Mouse (Mus musculus): ENCODE measurements around the gene Polr3a. TPM values are rescaled to one million over a fixed set of nuclear protein-coding genes. Genes with fewer than 3 reads are reported as not detected.

Gene Polr3a
- polyA plus RNA-seq (2015; fragmentation: Nextera tagmentation; extraction: Ambion mirVana), result 14.9 and 16.9 TPM in 2 replicates

DNA sequence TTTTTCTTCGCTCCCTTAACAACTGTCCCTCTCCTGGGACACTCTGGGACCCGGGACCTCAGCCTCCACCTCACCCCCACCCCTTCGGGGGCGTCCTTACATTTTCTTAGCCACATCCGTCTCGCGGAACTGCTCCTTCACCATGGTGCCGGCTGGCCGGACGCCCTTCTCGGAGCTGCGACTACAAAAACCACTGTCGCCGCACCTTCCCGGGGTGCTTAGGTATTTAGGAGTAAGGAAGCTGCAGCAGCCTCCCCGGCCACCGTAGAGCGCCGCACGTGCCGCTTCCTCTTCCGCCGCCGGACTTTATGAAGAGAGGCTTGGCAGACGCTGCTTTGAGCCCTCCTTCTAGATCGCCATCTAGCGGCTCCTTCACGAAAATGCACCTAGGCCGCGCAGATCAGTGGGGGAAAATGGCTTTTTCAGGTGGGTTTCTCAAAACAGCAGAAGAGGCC is at the start of gene Polr3a, which contains the start of gene Rps24:
Polr3a (minus strand) TSS at position 286 of the 455 bp plus-strand sequence.
Rps24 (plus strand) TSS at position 353 of the 455 bp plus-strand sequence.
- WGBS, result under 1% methylated on average over 30 of the region's 30 CpGs
- Histone ChIP-seq H3K4me2 (ENCODE audit: low read depth, low read length) (peak within 1 kb of the TSS; percentile 62), H3K9me3 (replicated peaks; ENCODE audit: control insufficient read depth, low read length) (no peaks in the 10 kb centered on the region), H3K36me3 (ENCODE audit: control insufficient read depth, insufficient read depth, low read length) (peaks cover 4% of the 10 kb centered on the region; the same call in 1 of the 2 replicates), H3K9ac (ENCODE audit: low read length) (peak within 1 kb of the TSS; percentile 83), H3K4me3 (replicated peaks; ENCODE audit: low read length) (peak within 1 kb of the TSS; percentile 74), H3K27ac (ENCODE audit: low read length) (peak within 1 kb of the TSS; percentile 14), H3K27me3 (ENCODE audit: control insufficient read depth, insufficient read depth, low read length) (no peaks in the 10 kb centered on the region), H3K4me1 (ENCODE audit: control insufficient read depth, insufficient read depth, low read length) (peaks cover 12% of the 10 kb centered on the region)
- peak; percentile 62; the same call in 1 of the 2 replicates for ATAC-seq (ENCODE audit: insufficient read depth, low FRiP score)

DNA sequence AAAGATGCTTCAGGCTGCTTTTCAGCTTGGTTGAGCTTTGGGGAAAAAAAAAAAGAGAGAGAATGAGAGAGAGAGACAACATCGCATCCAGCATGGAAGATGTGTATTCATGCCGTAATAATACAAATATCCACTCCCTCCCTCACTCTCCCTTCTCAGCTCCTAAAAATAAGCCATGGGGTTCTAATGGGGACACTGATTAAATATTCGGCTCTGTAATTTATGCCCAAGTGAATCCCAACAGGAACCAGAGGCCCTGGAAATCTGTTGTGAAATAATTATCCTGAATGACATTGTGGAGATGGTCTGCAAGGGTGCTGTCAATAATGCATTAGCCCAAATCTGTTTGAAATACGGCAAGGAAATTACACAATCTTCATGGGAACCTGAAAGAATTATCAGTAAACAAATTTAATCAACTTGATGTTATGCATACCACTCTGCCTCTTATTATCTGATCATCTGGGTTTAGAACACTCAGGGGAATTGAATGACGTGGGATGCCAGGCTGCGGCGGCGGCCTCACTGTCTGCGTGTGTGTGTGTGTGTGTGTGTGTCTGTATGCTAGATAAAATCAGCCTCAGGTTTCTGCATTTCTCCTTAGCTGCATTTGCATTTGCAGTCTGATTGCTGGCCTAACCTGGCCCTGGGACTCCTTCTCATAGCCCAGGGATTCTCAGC is 48.1 kb upstream of the Polr3a start:
- Histone ChIP-seq H3K4me3 (replicated peaks; ENCODE audit: low read length) (no peak overlapping the region), H3K4me2 (ENCODE audit: low read depth, low read length) (no peak overlapping the region), H3K9me3 (replicated peaks; ENCODE audit: control insufficient read depth, low read length) (peaks cover 5% of the 10 kb centered on the region; the same call in 1 of the 2 replicates), H3K27me3 (ENCODE audit: control insufficient read depth, insufficient read depth, low read length) (no peaks in the 10 kb centered on the region), H3K27ac (ENCODE audit: low read length) (no peak overlapping the region), H3K9ac (ENCODE audit: low read length) (no peak overlapping the region), H3K36me3 (ENCODE audit: control insufficient read depth, insufficient read depth, low read length) (no peaks in the 10 kb centered on the region), H3K4me1 (ENCODE audit: control insufficient read depth, insufficient read depth, low read length) (peaks cover 7% of the 10 kb centered on the region)
- ATAC-seq (ENCODE audit: insufficient read depth, low FRiP score), result peak; percentile 13; the same call in 1 of the 2 replicates
- WGBS, result 67% methylated on average over 9 of the region's 9 CpGs

DNA sequence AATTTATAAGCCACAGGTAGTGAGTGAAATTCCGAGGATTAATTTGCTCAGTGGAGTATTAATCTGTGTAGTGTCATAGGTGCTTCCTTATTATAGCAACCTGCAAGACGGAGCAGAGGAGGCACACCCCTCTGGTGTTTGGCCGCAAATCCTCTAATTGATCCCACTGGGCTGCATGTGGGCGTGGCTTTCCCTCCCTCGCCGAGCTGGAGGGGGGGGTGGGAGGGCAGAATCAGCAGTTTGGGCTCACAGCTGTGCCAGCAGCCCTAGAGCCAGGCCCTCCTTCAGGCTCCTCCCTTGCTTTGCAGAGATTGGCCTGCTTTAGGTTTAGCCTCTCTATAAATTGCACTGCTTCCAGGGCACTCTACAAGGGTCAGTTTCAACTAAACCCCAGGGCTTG is 43.4 kb upstream of the Polr3a start:
- H3K27me3 ChIP-seq (ENCODE audit: control insufficient read depth, insufficient read depth, low read length), result no peaks in the 10 kb centered on the region
- ATAC-seq (ENCODE audit: insufficient read depth, low FRiP score), result peak; percentile 74; the same call in 1 of the 2 replicates

DNA sequence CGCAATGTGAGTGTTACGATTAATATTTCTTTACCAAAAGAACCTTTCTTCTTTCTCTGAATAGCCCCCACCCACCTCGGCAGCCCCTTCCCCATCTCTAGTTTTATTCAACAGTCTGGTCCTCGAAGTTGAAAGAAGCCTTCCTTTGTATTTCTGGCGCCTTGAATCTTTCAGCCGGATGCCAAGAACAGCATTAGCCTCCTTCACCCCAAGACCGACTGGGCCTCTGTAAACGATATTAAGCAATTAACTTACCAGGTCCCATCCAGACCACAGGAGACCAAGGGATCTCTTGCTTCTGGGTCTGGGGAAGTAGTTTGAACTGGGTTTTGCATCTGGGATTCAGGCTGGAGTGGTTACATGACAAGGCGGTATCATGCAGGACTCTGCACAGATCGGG is 39.6 kb upstream of the Polr3a start:
- WGBS, result 68% methylated on average over 10 of the region's 10 CpGs
- Histone ChIP-seq H3K4me3 (replicated peaks; ENCODE audit: low read length) (no peak overlapping the region), H3K27me3 (ENCODE audit: control insufficient read depth, insufficient read depth, low read length) (no peaks in the 10 kb centered on the region), H3K36me3 (ENCODE audit: control insufficient read depth, insufficient read depth, low read length) (no peaks in the 10 kb centered on the region), H3K27ac (ENCODE audit: low read length) (no peak overlapping the region), H3K9me3 (replicated peaks; ENCODE audit: control insufficient read depth, low read length) (no peaks in the 10 kb centered on the region), H3K4me1 (ENCODE audit: control insufficient read depth, insufficient read depth, low read length) (peaks cover 12% of the 10 kb centered on the region), H3K4me2 (ENCODE audit: low read depth, low read length) (no peak overlapping the region), H3K9ac (ENCODE audit: low read length) (no peak overlapping the region)
- no peak for ATAC-seq (ENCODE audit: insufficient read depth, low FRiP score)

More for the DNA sequence above, 43.4 kb upstream of the Polr3a start:
- H3K27ac ChIP-seq (ENCODE audit: low read length), result no peak overlapping the region
- no peak overlapping the region for H3K9ac ChIP-seq (ENCODE audit: low read length)
- peaks cover 12% of the 10 kb centered on the region for H3K4me1 ChIP-seq (ENCODE audit: control insufficient read depth, insufficient read depth, low read length)
- no peaks in the 10 kb centered on the region for H3K9me3 ChIP-seq (replicated peaks; ENCODE audit: control insufficient read depth, low read length)
- no peaks in the 10 kb centered on the region for H3K36me3 ChIP-seq (ENCODE audit: control insufficient read depth, insufficient read depth, low read length)
- H3K4me2 ChIP-seq (ENCODE audit: low read depth, low read length), result no peak overlapping the region
- WGBS, result 5% methylated on average over 6 of the region's 6 CpGs
- H3K4me3 ChIP-seq (replicated peaks; ENCODE audit: low read length), result no peak overlapping the region

DNA sequence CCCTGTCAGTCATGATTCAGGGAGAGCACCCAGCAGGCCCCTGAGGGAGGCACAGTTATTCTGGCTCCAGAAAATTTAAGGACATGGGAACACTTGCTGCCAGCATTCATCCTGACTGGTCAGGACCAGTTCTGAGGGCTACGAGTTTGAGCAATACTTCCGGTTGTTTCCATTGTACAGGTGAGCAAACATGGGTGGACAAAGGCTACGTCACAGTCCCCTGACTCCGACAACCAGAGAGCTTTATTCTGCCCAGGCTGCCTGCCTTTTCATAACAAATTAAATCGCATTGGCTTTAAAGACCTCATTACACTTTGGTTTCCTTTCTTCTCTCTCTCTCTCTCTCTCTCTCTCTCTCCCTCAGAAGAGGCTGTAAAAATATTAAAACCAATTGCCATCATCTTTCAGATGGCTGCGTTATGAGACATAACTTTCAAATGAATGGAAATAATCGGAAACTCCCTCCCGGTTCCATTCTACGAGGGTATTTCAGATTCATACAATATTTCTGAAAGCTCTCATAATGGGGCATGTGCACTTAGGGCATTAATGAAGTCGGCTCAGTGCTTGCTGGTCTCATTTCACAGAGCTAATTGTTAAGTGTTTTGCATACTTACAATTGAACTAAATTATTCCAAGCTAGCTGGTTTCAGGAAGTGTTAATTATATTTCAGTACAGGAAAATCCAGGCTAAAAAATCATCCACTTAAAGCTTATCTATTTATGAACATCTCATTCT is 39.0 kb upstream of the Polr3a start:
- H3K27me3 ChIP-seq (ENCODE audit: control insufficient read depth, insufficient read depth, low read length), result no peaks in the 10 kb centered on the region
- no peak overlapping the region for H3K4me2 ChIP-seq (ENCODE audit: low read depth, low read length)
- no peaks in the 10 kb centered on the region for H3K36me3 ChIP-seq (ENCODE audit: control insufficient read depth, insufficient read depth, low read length)
- WGBS, result 60% methylated on average over 10 of the region's 10 CpGs
- ATAC-seq (ENCODE audit: insufficient read depth, low FRiP score), result peak; percentile 46; the same call in 1 of the 2 replicates
- H3K27ac ChIP-seq (ENCODE audit: low read length), result no peak overlapping the region
- H3K9ac ChIP-seq (ENCODE audit: low read length), result no peak overlapping the region
- H3K4me3 ChIP-seq (replicated peaks; ENCODE audit: low read length), result no peak overlapping the region
- no peaks in the 10 kb centered on the region for H3K9me3 ChIP-seq (replicated peaks; ENCODE audit: control insufficient read depth, low read length)
- H3K4me1 ChIP-seq (ENCODE audit: control insufficient read depth, insufficient read depth, low read length), result peaks cover 12% of the 10 kb centered on the region

DNA sequence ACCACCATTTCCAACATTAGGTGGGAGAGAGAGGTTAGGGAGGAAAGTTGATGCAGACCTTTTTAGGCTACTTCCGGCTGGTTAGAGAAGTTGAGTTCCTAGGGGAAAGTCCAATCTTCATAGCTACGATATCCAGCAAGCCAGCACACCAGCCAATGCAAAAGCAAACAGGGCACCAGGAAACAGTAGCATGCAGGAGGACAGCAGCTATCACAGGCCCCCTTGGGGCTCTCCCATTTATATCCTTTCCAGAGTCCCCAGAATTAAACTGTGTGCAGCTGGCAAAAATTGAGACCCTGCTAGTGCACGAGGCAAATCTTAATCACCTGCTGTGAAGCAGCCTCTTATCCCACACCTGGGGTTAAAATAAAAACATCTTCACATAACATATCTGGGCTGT is 38.3 kb upstream of the Polr3a start:
- H3K9me3 ChIP-seq (replicated peaks; ENCODE audit: control insufficient read depth, low read length), result no peaks in the 10 kb centered on the region
- no peak overlapping the region for H3K27ac ChIP-seq (ENCODE audit: low read length)
- H3K4me1 ChIP-seq (ENCODE audit: control insufficient read depth, insufficient read depth, low read length), result peaks cover 6% of the 10 kb centered on the region
- H3K27me3 ChIP-seq (ENCODE audit: control insufficient read depth, insufficient read depth, low read length), result no peaks in the 10 kb centered on the region
- no peak overlapping the region for H3K4me3 ChIP-seq (replicated peaks; ENCODE audit: low read length)
- ATAC-seq (ENCODE audit: insufficient read depth, low FRiP score), result no peak
- H3K36me3 ChIP-seq (ENCODE audit: control insufficient read depth, insufficient read depth, low read length), result no peaks in the 10 kb centered on the region
- no peak overlapping the region for H3K4me2 ChIP-seq (ENCODE audit: low read depth, low read length)
- 51% methylated on average over 3 of the region's 3 CpGs for WGBS
- no peak overlapping the region for H3K9ac ChIP-seq (ENCODE audit: low read length)

DNA sequence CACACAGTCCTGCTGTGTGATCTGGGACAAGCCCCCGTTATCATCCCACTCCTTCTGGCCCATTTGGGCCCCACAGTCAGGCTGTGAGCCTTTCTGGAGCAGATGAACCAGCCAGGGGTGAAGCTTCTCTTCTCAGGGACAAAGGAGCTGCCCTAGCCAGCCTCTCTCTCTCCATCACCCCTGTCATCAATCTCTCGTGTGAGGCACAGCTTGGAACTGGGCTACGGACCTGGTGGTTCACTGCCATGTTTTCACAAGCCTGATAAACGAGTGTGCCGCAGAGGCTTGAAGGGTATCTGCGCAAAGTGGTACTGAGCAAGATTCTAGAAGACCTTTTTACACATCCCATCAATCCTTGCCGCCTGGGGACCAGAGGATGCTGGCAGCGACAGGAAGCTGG is 34.7 kb upstream of the Polr3a start:
- Histone ChIP-seq H3K9ac (ENCODE audit: low read length) (no peak overlapping the region), H3K4me2 (ENCODE audit: low read depth, low read length) (no peak overlapping the region), H3K27me3 (ENCODE audit: control insufficient read depth, insufficient read depth, low read length) (no peaks in the 10 kb centered on the region), H3K4me1 (ENCODE audit: control insufficient read depth, insufficient read depth, low read length) (no peaks in the 10 kb centered on the region), H3K36me3 (ENCODE audit: control insufficient read depth, insufficient read depth, low read length) (no peaks in the 10 kb centered on the region), H3K27ac (ENCODE audit: low read length) (no peak overlapping the region), H3K9me3 (replicated peaks; ENCODE audit: control insufficient read depth, low read length) (no peaks in the 10 kb centered on the region), H3K4me3 (replicated peaks; ENCODE audit: low read length) (no peak overlapping the region)
- no peak for ATAC-seq (ENCODE audit: insufficient read depth, low FRiP score)
- 45% methylated on average over 8 of the region's 8 CpGs for WGBS

DNA sequence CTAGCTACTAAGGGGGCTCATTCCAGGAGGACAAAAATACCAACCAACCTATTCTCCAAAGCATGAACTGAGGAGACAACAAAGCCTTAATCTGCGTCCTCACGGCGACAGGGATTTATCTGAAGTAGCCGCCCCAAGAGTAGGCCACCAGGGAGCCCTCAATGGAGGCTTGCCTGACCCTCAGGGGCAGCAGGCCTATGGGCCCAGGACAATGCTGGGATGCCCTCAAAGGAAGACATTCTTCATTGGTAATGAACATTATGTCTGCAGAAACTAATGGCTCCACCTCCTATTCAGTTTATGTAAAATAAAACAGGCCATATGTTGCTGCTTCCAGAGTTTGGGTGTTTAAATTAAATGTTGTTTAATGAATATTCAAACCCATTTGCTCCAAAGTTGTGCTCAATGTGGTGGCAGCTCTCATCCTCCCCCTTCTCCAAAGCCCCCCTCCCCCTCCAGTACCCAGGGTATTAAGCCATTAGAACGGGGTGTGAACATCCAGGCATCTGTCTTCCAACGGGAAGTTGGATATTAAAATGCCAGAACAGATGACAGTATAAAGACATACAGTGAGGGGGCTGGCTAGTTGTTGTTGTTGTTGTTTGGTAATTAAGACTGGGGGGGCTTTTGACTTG is 25.8 kb upstream of the Polr3a start:
- no peak for ATAC-seq (ENCODE audit: insufficient read depth, low FRiP score)
- no peak overlapping the region for H3K4me2 ChIP-seq (ENCODE audit: low read depth, low read length)
- no peaks in the 10 kb centered on the region for H3K36me3 ChIP-seq (ENCODE audit: control insufficient read depth, insufficient read depth, low read length)
- 71% methylated on average over 6 of the region's 6 CpGs for WGBS
- peaks cover 2% of the 10 kb centered on the region for H3K4me1 ChIP-seq (ENCODE audit: control insufficient read depth, insufficient read depth, low read length)
- H3K9me3 ChIP-seq (replicated peaks; ENCODE audit: control insufficient read depth, low read length), result 0 out of 2 replicates have a peak, but pooled peaks cover 5% of the 10 kb centered on the region
- no peak overlapping the region for H3K4me3 ChIP-seq (replicated peaks; ENCODE audit: low read length)
- H3K27me3 ChIP-seq (ENCODE audit: control insufficient read depth, insufficient read depth, low read length), result no peaks in the 10 kb centered on the region
- H3K27ac ChIP-seq (ENCODE audit: low read length), result no peak overlapping the region
- no peak overlapping the region for H3K9ac ChIP-seq (ENCODE audit: low read length)

Data from stomach, embryonic 16.5 days (tissue).